Mouse (Mus musculus) midbrain, embryonic 12.5 days (tissue): ENCODE data around the gene Fgf9. TPM values are rescaled to one million over a fixed set of nuclear protein-coding genes. Genes with fewer than 3 reads are reported as not detected.

Source experiments
- ATAC-seq: fragments of 200-750 bp; cut with Nextera tagmentation; 2 replicates; pipeline ENCODE4 v1.8.0; 2017; ENCODE audit warnings: low read depth, moderate TSS enrichment, moderate library complexity; ENCODE audit not compliant: low FRiP score
- H3K27ac ChIP-seq: fragments of 300-500 bp; sonication (generic); replicated peaks from 2 replicates; pipeline ENCODE4 v1.5.1; 2016; ENCODE audit warnings: mild to moderate bottlenecking
- H3K27me3 ChIP-seq: fragments of 300-500 bp; sonication (generic); 2 replicates; pipeline ENCODE4 v1.6.1; 2016; ENCODE audit warnings: mild to moderate bottlenecking
- H3K36me3 ChIP-seq: fragments of 300-500 bp; sonication (generic); 2 replicates; pipeline ENCODE4 v1.6.1; 2016
- H3K4me1 ChIP-seq: fragments of 300-500 bp; sonication (generic); 2 replicates; pipeline ENCODE4 v1.6.1; 2016
- H3K4me2 ChIP-seq: fragments of 300-500 bp; sonication (generic); replicated peaks from 2 replicates; pipeline ENCODE4 v1.6.1; 2016; ENCODE audit warnings: mild to moderate bottlenecking, moderate library complexity
- H3K4me3 ChIP-seq: fragments of 300-500 bp; sonication (generic); 2 replicates; pipeline ENCODE4 v1.5.1; 2016; ENCODE audit warnings: mild to moderate bottlenecking
- H3K9ac ChIP-seq: fragments of 300-500 bp; sonication (generic); replicated peaks from 2 replicates; pipeline ENCODE4 v1.6.1; 2016; ENCODE audit warnings: mild to moderate bottlenecking, moderate library complexity
- H3K9me3 ChIP-seq: fragments of 300-500 bp; sonication (generic); 2 replicates; pipeline ENCODE4 v1.6.1; 2016; ENCODE audit warnings: mild to moderate bottlenecking
- WGBS: fragments of 180-500 bp; shearing (Covaris S2); methylation state at CpG from one replicate; pipeline ENCODE4 v1.1.7; 2016; 5-methylcytosine and 5-hydroxymethylcytosine counted together
- polyA plus RNA-seq: library from polyadenylated mRNA; unstranded; fragments of >200 nt; fragmentation: Nextera tagmentation; extraction: Ambion mirVana; gene quantifications from 2 replicates; pipeline ENCODE4 v1.2.1, GENCODE M21; 2016

The Fgf9 gene
- polyA plus RNA-seq, 1 experiment from 2014 or later = 3.9 TPM

DNA sequence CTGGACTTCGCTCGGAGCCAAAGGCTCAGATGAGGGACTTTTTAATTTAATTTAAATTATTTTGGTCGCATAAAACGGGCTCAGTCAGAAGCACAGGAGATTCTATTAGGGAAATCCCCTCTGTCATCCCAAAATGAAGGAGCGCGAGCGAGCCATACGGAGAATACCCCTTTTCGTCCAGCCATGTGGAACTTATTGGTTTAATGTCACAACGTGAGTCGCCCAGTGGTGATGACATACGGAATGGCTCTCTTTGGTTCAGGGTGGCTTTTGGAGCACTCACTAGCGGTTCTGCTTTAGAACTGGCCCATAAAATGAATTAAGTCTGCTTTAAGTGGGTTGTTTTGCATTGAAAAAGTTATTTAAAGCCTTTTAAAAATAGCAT, 80.1 kb downstream of the Fgf9 start:
- Histone ChIP-seq H3K36me3 (no peaks in the 10 kb centered on the region), H3K9me3 (no peaks in the 10 kb centered on the region), H3K4me2 (peak overlapping the region; percentile 24), H3K4me1 (no peaks in the 10 kb centered on the region), H3K27me3 (no peaks in the 10 kb centered on the region), H3K27ac (no peak overlapping the region), H3K9ac (no peak overlapping the region), H3K4me3 (no peak overlapping the region)
- no peak for ATAC-seq
- 53% methylated on average over 13 of the region's 13 CpGs for WGBS

DNA sequence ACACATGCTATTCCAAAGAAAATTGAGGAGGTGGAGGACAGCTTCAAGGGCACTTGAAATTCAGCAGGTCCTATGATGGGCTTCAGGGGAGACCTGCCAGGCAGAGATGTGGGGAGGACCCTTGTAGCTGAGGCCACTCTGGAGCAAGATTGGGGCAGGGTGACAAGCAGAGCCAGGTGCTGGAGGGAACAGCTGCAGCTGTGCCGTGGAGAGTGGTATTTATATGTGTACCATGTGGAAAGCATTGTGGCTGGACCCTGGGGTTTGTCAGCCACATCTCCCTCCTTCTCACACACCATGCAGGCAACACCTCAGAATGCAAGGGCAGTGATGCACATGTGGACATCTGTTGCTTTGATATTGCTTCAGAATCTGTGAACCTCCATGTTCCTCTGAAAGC, 81.8 kb downstream of the Fgf9 start:
- H3K27me3 ChIP-seq = no peaks in the 10 kb centered on the region
- H3K4me2 ChIP-seq = no peak overlapping the region
- 80% methylated on average over 1 of the region's 1 CpGs for WGBS
- no peaks in the 10 kb centered on the region for H3K4me1 ChIP-seq
- H3K27ac ChIP-seq = no peak overlapping the region
- ATAC-seq = no peak
- no peak overlapping the region for H3K9ac ChIP-seq
- H3K36me3 ChIP-seq = no peaks in the 10 kb centered on the region
- no peaks in the 10 kb centered on the region for H3K9me3 ChIP-seq
- H3K4me3 ChIP-seq = no peak overlapping the region

DNA sequence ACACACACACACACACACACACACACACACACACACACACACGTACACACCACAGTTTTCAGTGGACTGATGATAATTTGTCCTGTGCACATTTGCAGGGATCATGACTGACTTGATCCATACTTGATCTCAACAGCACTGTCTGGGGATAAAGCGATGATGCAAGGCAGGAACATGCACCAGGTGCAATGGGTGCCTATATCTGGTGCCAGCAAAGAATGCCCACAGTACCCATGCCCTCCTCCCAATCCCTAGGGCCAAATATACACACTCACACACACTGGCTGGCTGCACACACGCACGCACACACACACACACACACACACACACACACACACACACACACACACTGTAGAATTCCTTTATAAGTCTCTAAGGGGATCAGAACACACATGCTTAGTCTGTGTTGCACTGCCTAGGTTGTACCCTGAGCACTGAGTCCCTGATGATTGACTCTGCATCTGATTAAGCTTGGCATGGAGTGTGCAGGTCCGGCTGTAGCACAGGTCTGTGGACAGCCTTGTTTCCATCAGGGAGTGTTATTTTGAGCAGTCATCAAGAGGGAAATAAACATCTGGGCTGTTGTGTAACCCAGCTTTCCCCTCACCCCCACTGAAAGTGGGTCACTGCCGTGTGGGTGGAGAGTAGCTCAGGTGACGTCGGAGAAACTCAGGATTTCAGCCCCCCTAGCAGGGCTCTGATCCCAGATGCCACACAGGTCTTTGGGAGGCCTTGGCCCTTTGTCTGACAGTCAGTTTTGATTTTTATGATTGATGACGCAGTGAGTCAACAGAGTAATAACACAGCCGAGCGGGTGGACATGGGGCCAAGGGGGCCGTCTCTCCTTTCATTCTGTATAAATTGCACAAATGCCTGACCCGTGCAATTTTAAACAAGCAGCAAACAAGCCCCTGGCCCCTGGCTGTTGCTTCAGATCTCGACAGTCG, 83.4 kb downstream of the Fgf9 start:
- Histone ChIP-seq H3K27ac (no peak overlapping the region), H3K9ac (no peak overlapping the region), H3K9me3 (no peaks in the 10 kb centered on the region), H3K4me3 (no peak overlapping the region), H3K36me3 (no peaks in the 10 kb centered on the region), H3K4me1 (no peaks in the 10 kb centered on the region), H3K4me2 (no peak overlapping the region), H3K27me3 (no peaks in the 10 kb centered on the region)
- no peak for ATAC-seq
- WGBS = 70% methylated on average over 15 of the region's 15 CpGs

DNA sequence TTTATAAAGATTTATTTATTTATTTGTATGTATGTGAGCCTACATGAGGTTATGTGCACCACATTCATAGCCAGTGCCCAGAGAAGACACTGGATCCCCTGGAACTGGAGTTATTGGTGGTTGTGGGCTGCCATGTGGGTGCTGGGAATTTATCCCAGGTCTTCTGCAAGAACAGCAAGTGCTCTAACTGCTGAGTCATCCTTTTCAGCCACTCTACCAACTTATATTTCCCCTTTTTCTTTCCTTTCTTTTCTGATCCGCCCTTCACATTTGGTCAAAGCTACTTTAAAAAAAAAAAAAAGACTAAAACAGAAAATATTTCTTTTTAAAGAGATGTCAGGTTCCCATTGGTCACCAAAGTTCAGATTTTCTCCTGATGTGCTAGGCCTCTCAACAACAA, 90.3 kb downstream of the Fgf9 start:
- H3K9me3 ChIP-seq = no peaks in the 10 kb centered on the region
- no peak overlapping the region for H3K27ac ChIP-seq
- no peak overlapping the region for H3K4me3 ChIP-seq
- H3K36me3 ChIP-seq = no peaks in the 10 kb centered on the region
- no peak for ATAC-seq
- no peaks in the 10 kb centered on the region for H3K4me1 ChIP-seq
- H3K4me2 ChIP-seq = no peak overlapping the region
- no peaks in the 10 kb centered on the region for H3K27me3 ChIP-seq
- no peak overlapping the region for H3K9ac ChIP-seq
- WGBS = 79% methylated on average over 1 of the region's 1 CpGs

Other genes starting within 250 kb of the Fgf9 start
- 36.3 and 36.5 TPM in 2 replicates for gene Ska3, start 244.4 kb upstream of the Fgf9 start, polyA plus RNA-seq
- 126 and 131 TPM in 2 replicates for gene Mrpl57, start 244.3 kb upstream of the Fgf9 start, polyA plus RNA-seq
- gene Zdhhc20, start 180.3 kb upstream of the Fgf9 start, polyA plus RNA-seq = 58.2 and 61.4 TPM in 2 replicates
- 66.5 and 70.1 TPM in 2 replicates for gene Micu2, start 71.3 kb upstream of the Fgf9 start, polyA plus RNA-seq